Mouse (Mus musculus) limb, embryonic 15.5 days (tissue): ENCODE measurements around the gene Scgb2a2. TPM values are rescaled to one million over a fixed set of nuclear protein-coding genes. Genes with fewer than 3 reads are reported as not detected.
"Not testable (repeated sequence)": the region's sequence is repeated elsewhere in the genome, so short reads cannot be mapped to it uniquely, and the experiment has no call there.

Source experiments
- ATAC-seq: fragments of 200-750 bp; cut with Nextera tagmentation; 2 replicates; pipeline ENCODE4 v1.8.0; 2017; ENCODE audit warnings: low read depth, moderate TSS enrichment; ENCODE audit not compliant: insufficient number of reproducible peaks, low FRiP score, low TSS enrichment
- H3K27ac ChIP-seq: fragments of 300-500 bp; sonication (generic); 2 replicates; pipeline ENCODE4 v1.5.1; 2015; ENCODE audit warnings: moderate library complexity, mild to moderate bottlenecking, inconsistent platforms
- H3K27me3 ChIP-seq: fragments of 300-500 bp; sonication (generic); 2 replicates; pipeline ENCODE4 v1.6.1; 2015; ENCODE audit warnings: inconsistent platforms
- H3K36me3 ChIP-seq: fragments of 300-500 bp; sonication (generic); 2 replicates; pipeline ENCODE4 v1.6.1; 2015; ENCODE audit warnings: inconsistent platforms
- H3K4me1 ChIP-seq: fragments of 300-500 bp; sonication (generic); 2 replicates; pipeline ENCODE4 v1.6.1; 2015; ENCODE audit warnings: inconsistent platforms
- H3K4me2 ChIP-seq: fragments of 300-500 bp; sonication (generic); 2 replicates; pipeline ENCODE4 v1.6.1; 2015; ENCODE audit warnings: mild to moderate bottlenecking, inconsistent platforms
- H3K4me3 ChIP-seq: fragments of 300-500 bp; sonication (generic); 2 replicates; pipeline ENCODE4 v1.5.1; 2015; ENCODE audit warnings: mild to moderate bottlenecking, inconsistent platforms
- H3K9ac ChIP-seq: fragments of 300-500 bp; sonication (generic); 2 replicates; pipeline ENCODE4 v1.6.1; 2015; ENCODE audit warnings: inconsistent platforms
- H3K9me3 ChIP-seq: fragments of 300-500 bp; sonication (generic); 2 replicates; pipeline ENCODE4 v1.6.1; 2016; ENCODE audit warnings: inconsistent platforms
- WGBS: fragments of 180-500 bp; shearing (Covaris S2); methylation state at CpG from one replicate; pipeline ENCODE4 v1.1.7; 2015; 5-methylcytosine and 5-hydroxymethylcytosine counted together
- microRNA-seq: library from miRNA; unstranded; fragments of <30 nt; microRNA quantifications from one replicate; pipeline ENCODE4, GENCODE M21; 2016
- polyA plus RNA-seq: library from polyadenylated mRNA; unstranded; fragments of >200 nt; fragmentation: Nextera tagmentation; extraction: Ambion mirVana; gene quantifications from 2 replicates; pipeline ENCODE4 v1.2.1, GENCODE M21; 2015

Gene Scgb2a2
- polyA plus RNA-seq, 1 experiment from 2014 or later = not detected

GRCm38 (mm10) chr19:9898339-9899066 is 51.1 kb downstream of the Scgb2a2 start:
- peak overlapping the region; percentile 60 for H3K4me2 ChIP-seq
- 8% methylated on average over 17 of the region's 17 CpGs for WGBS
- H3K27ac ChIP-seq = peak overlapping the region; percentile 80
- no peaks in the 10 kb centered on the region for H3K9me3 ChIP-seq
- H3K36me3 ChIP-seq = peaks cover 24% of the 10 kb centered on the region
- H3K4me1 ChIP-seq = peaks cover 21% of the 10 kb centered on the region
- peak overlapping the region; percentile 81 for H3K4me3 ChIP-seq
- peak overlapping the region; percentile 60 for H3K9ac ChIP-seq
- ATAC-seq = no peak
- H3K27me3 ChIP-seq = no peaks in the 10 kb centered on the region

GRCm38 (mm10) chr19:9899072-9899779 is 51.9 kb downstream of the Scgb2a2 start, which contains the start of gene Incenp:
Incenp (minus strand) TSS chr19:9899551.
- H3K27me3 ChIP-seq = no peaks in the 10 kb centered on the region
- H3K9me3 ChIP-seq = no peaks in the 10 kb centered on the region
- WGBS = under 1% methylated on average over 58 of the region's 58 CpGs
- H3K9ac ChIP-seq = peak within 1 kb of the TSS; percentile 60
- peaks cover 21% of the 10 kb centered on the region for H3K4me1 ChIP-seq
- H3K4me2 ChIP-seq = peak within 1 kb of the TSS; percentile 60
- H3K36me3 ChIP-seq = peaks cover 17% of the 10 kb centered on the region
- H3K27ac ChIP-seq = peak within 1 kb of the TSS; percentile 88
- peak within 1 kb of the TSS; percentile 81 for H3K4me3 ChIP-seq
- ATAC-seq = peak; percentile 98

GRCm38 (mm10) chr19:9899780-9900146 is 52.4 kb downstream of the Scgb2a2 start:
- H3K9ac ChIP-seq = peak overlapping the region; percentile 39; the same call in 1 of the 2 replicates
- peak overlapping the region; percentile 81 for H3K4me3 ChIP-seq
- H3K9me3 ChIP-seq = no peaks in the 10 kb centered on the region
- 8% methylated on average over 10 of the region's 10 CpGs for WGBS
- H3K4me2 ChIP-seq = peak overlapping the region; percentile 55
- peak; percentile 61 for ATAC-seq
- peaks cover 11% of the 10 kb centered on the region for H3K36me3 ChIP-seq
- no peaks in the 10 kb centered on the region for H3K27me3 ChIP-seq
- peak overlapping the region; percentile 88 for H3K27ac ChIP-seq
- peaks cover 21% of the 10 kb centered on the region for H3K4me1 ChIP-seq

GRCm38 (mm10) chr19:9900696-9901095 is 53.3 kb downstream of the Scgb2a2 start:
- H3K27me3 ChIP-seq, ATAC-seq, H3K27ac ChIP-seq, H3K9me3 ChIP-seq, H3K9ac ChIP-seq, H3K4me2 ChIP-seq, H3K36me3 ChIP-seq, H3K4me3 ChIP-seq: not testable (repeated sequence)
- H3K4me1 ChIP-seq = peaks cover 21% of the 10 kb centered on the region
- 94% methylated on average over 2 of the region's 2 CpGs for WGBS

Small RNAs within 50 kb of the gene (microRNA-seq; reads per million reads assigned to microRNA genes)
- gene Gm22369 = not detected

Other genes with a start within 250 kb of the Scgb2a2 start
- gene Incenp, start 52.0 kb downstream of the Scgb2a2 start, polyA plus RNA-seq = 83.1 and 90.5 TPM in 2 replicates
- 1,462 and 1,539 TPM in 2 replicates for gene Fth1, start 133.0 kb downstream of the Scgb2a2 start, polyA plus RNA-seq
- gene Best1, start 154.1 kb downstream of the Scgb2a2 start, polyA plus RNA-seq = 1.9 and 2.1 TPM in 2 replicates
- gene Rab3il1, start 154.1 kb downstream of the Scgb2a2 start, polyA plus RNA-seq = 44.8 and 45.1 TPM in 2 replicates
- gene Fads3, start 194.0 kb downstream of the Scgb2a2 start, polyA plus RNA-seq = 12.7 and 17.1 TPM in 2 replicates